Mouse (Mus musculus): Measurements from ENCODE around the gene Hipk2. TPM values are rescaled to one million over a fixed set of nuclear protein-coding genes. Genes with fewer than 3 reads are reported as not detected.

Hipk2 gene
- polyA plus RNA-seq, 1 experiment, result 14.9 TPM

DNA sequence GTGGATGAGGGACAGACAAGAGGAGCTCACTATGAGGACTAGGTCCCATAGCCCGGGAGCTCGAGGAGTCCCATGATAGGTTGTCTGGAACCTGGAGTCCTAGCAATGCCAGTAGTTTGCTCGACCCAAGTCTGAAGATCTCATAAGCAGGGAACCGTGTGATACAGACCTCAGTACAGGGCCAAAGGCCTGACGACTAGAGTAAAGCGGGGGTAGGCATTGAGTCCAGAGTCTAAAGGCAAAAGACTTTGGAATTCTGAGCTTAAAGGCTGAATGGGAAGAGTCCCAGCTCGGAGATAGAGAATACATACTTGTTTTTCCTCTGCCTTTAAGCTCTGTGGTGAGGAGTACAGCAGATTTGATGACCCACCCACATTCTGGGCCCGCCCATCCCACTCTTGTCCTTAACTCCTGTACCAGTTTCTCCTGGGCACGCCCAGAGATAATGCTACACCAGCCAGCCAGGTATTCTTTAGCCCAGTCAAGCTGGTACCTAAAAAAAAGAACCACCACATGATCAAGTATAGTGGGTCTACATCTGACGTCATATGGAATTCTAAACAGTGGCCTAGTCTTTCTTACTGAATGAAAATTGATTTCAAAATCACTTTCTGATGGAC lies 27.0 kb upstream of the Hipk2 start:
- WGBS, result 90% methylated on average over 10 of the region's 10 CpGs
- no peak for TF ChIP-seq CTCF (IDR thresholded peaks at IDR 0.05; ENCODE audit: extremely low read depth, insufficient read depth, insufficient read length, insufficient replicate concordance)
- Histone ChIP-seq H3K27ac (ENCODE audit: insufficient read depth, low read length) (no peak overlapping the region), H3K27me3 (ENCODE audit: control insufficient read depth, insufficient read depth, low read length) (no peaks in the 10 kb centered on the region), H3K4me3 (ENCODE audit: extremely low read depth, insufficient read depth, insufficient read length) (no peak overlapping the region), H3K36me3 (ENCODE audit: control insufficient read depth, insufficient read depth, low read length) (no peaks in the 10 kb centered on the region), H3K4me1 (ENCODE audit: control insufficient read depth, insufficient read depth, insufficient read length) (peaks cover 7% of the 10 kb centered on the region; the same call in 1 of the 2 replicates)
- no peak for DNase-seq (ENCODE audit: low read depth in 1 of 2, low spot score in 2 of 2)

DNA sequence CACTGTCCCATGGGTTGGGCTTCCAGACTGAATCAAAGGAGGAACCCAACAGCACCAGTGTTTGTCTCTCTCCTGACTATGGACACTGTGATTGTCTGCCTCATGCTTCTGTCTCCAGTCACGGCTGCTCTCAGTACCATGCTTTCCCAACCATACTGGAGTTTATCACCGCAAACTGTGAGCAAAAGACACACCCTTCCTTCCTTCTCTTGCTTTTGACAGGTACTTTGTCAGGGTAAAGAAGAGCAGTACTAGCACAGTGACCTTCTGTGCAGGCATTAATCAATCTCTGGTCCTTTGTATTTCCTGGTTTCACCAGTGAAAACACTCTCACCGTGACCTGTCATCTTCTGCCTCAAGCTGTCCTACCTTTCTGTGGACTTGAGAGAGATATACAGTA lies 25.7 kb upstream of the Hipk2 start:
- WGBS, result 44% methylated on average over 3 of the region's 3 CpGs
- Histone ChIP-seq H3K4me1 (ENCODE audit: control insufficient read depth, insufficient read depth, insufficient read length) (peaks cover 7% of the 10 kb centered on the region; the same call in 1 of the 2 replicates), H3K4me3 (ENCODE audit: extremely low read depth, insufficient read depth, insufficient read length) (no peak overlapping the region), H3K27ac (ENCODE audit: insufficient read depth, low read length) (no peak overlapping the region), H3K36me3 (ENCODE audit: control insufficient read depth, insufficient read depth, low read length) (no peaks in the 10 kb centered on the region), H3K27me3 (ENCODE audit: control insufficient read depth, insufficient read depth, low read length) (no peaks in the 10 kb centered on the region)
- no peak for DNase-seq (ENCODE audit: low read depth in 1 of 2, low spot score in 2 of 2)
- no peak for TF ChIP-seq POLR2A (IDR thresholded peaks at IDR 0.05; ENCODE audit: low read depth, low read length)
- no peak for TF ChIP-seq CTCF (IDR thresholded peaks at IDR 0.05; ENCODE audit: extremely low read depth, insufficient read depth, insufficient read length, insufficient replicate concordance)

DNA sequence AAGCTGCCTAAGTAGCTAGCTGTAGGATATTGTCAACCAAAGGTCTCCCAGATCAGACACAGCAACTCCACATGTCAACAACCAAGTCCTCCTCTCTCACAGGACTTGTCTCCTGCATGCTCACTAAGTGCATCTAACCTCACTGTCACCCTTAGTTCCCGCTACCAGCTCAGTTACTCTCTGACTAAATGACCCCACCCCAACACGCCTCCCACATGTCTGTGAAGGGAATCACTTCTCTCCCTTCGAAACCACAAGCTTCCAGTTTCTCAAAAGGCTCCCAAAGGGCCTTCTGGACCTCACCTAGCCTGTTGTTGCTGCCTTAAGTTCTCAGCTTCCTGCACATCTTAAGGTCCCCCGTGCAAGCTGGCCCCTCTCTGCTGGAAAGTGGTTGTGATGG lies 25.2 kb upstream of the Hipk2 start:
- TF ChIP-seq POLR2A (IDR thresholded peaks at IDR 0.05; ENCODE audit: low read depth, low read length) (no peak), CTCF (IDR thresholded peaks at IDR 0.05; ENCODE audit: extremely low read depth, insufficient read depth, insufficient read length, insufficient replicate concordance) (no peak)
- H3K27ac ChIP-seq (ENCODE audit: insufficient read depth, low read length), result no peak overlapping the region
- H3K27me3 ChIP-seq (ENCODE audit: control insufficient read depth, insufficient read depth, low read length), result no peaks in the 10 kb centered on the region
- DNase-seq (ENCODE audit: low read depth in 1 of 2, low spot score in 2 of 2), result no peak
- no peaks in the 10 kb centered on the region for H3K36me3 ChIP-seq (ENCODE audit: control insufficient read depth, insufficient read depth, low read length)
- peaks cover 7% of the 10 kb centered on the region; the same call in 1 of the 2 replicates for H3K4me1 ChIP-seq (ENCODE audit: control insufficient read depth, insufficient read depth, insufficient read length)
- 46% methylated on average over 4 of the region's 4 CpGs for WGBS
- H3K4me3 ChIP-seq (ENCODE audit: extremely low read depth, insufficient read depth, insufficient read length), result no peak overlapping the region

DNA sequence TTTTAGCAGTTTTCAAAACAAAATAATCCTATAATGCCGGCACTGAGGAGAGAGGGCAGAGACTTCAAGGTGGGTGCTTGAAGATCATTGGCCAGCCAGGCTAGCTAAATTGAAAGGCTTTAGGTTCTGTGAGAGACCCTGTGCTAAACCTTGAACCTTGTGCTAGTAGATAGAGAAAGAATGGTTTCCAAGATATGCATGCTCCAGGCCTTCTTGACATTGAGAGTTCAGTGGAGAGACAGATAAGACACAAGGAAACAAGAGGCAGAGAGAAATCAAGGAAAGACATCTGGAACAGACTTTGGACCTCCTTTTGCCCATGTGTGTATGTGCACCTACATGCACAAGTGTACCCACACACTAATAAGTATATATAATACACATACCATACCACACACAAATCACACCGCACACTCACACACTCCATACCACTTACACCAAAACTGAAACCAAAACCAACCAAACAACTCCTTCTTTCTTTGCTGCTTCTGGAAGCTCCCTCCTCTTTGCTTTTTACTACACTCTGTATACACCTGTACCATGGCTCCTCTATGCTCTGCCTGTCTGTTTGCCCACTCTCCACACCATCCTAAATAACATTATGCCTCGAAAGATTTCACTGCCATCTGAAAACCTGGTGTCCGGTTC lies 24.6 kb upstream of the Hipk2 start:
- 59% methylated on average over 4 of the region's 4 CpGs for WGBS
- no peaks in the 10 kb centered on the region for H3K27me3 ChIP-seq (ENCODE audit: control insufficient read depth, insufficient read depth, low read length)
- TF ChIP-seq CTCF (IDR thresholded peaks at IDR 0.05; ENCODE audit: extremely low read depth, insufficient read depth, insufficient read length, insufficient replicate concordance), result no peak
- no peak for TF ChIP-seq POLR2A (IDR thresholded peaks at IDR 0.05; ENCODE audit: low read depth, low read length)
- peaks cover 7% of the 10 kb centered on the region; the same call in 1 of the 2 replicates for H3K4me1 ChIP-seq (ENCODE audit: control insufficient read depth, insufficient read depth, insufficient read length)
- no peak overlapping the region for H3K27ac ChIP-seq (ENCODE audit: insufficient read depth, low read length)
- no peak overlapping the region for H3K4me3 ChIP-seq (ENCODE audit: extremely low read depth, insufficient read depth, insufficient read length)
- DNase-seq (ENCODE audit: low read depth in 1 of 2, low spot score in 2 of 2), result no peak
- H3K36me3 ChIP-seq (ENCODE audit: control insufficient read depth, insufficient read depth, low read length), result no peaks in the 10 kb centered on the region

DNA sequence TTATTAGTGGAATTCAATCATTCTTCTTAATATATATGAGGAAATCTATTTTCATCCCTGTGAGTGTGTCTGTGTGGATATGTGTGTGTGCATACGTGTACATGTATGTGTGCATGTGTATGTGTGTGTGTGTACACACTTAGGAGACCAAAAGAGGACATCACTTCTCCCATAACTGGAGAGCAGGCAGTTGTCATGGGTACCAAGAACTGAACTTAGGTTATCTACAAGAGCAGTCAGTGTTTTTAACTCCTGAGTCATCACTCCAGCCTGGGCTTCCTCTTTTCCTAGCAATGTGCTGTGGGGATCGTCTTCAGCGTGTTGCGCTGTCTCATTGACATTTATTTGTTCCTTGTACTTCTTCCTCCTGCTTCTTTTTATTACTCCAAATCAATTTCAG lies 24.1 kb upstream of the Hipk2 start:
- H3K27ac ChIP-seq (ENCODE audit: insufficient read depth, low read length), result no peak overlapping the region
- DNase-seq (ENCODE audit: low read depth in 1 of 2, low spot score in 2 of 2), result no peak
- no peaks in the 10 kb centered on the region for H3K36me3 ChIP-seq (ENCODE audit: control insufficient read depth, insufficient read depth, low read length)
- no peak overlapping the region for H3K4me3 ChIP-seq (ENCODE audit: extremely low read depth, insufficient read depth, insufficient read length)
- peaks cover 7% of the 10 kb centered on the region; the same call in 1 of the 2 replicates for H3K4me1 ChIP-seq (ENCODE audit: control insufficient read depth, insufficient read depth, insufficient read length)
- TF ChIP-seq POLR2A (IDR thresholded peaks at IDR 0.05; ENCODE audit: low read depth, low read length), result no peak
- TF ChIP-seq CTCF (IDR thresholded peaks at IDR 0.05; ENCODE audit: extremely low read depth, insufficient read depth, insufficient read length, insufficient replicate concordance), result no peak
- WGBS, result 37% methylated on average over 4 of the region's 4 CpGs
- H3K27me3 ChIP-seq (ENCODE audit: control insufficient read depth, insufficient read depth, low read length), result no peaks in the 10 kb centered on the region

DNA sequence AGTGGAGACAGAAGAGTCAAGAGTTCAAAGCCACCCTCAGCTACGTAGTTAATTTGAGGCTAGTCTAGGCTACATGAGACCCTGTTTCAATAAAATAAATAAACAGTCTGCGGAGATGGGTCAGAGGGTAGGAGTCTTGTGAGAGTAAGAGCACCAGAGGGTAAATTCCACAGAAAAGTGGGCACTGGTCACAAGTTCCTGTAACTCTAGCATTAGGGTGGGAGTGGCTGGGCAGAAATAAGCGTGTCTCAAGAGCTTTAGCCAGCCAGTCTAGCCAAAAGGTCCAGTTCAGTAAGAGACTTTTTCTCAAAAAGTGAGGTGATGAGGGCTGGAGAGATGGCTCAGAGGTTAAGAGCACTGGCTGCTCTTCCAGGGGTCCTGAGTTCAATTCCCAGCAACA lies 17.6 kb upstream of the Hipk2 start:
- Histone ChIP-seq H3K4me3 (ENCODE audit: extremely low read depth, insufficient read depth, insufficient read length) (no peak overlapping the region), H3K4me1 (ENCODE audit: control insufficient read depth, insufficient read depth, insufficient read length) (no peaks in the 10 kb centered on the region; the same call in 1 of the 2 replicates), H3K36me3 (ENCODE audit: control insufficient read depth, insufficient read depth, low read length) (no peaks in the 10 kb centered on the region), H3K27ac (ENCODE audit: insufficient read depth, low read length) (no peak overlapping the region), H3K27me3 (ENCODE audit: control insufficient read depth, insufficient read depth, low read length) (no peaks in the 10 kb centered on the region)
- no peak for DNase-seq (ENCODE audit: low read depth in 1 of 2, low spot score in 2 of 2)
- TF ChIP-seq CTCF (IDR thresholded peaks at IDR 0.05; ENCODE audit: extremely low read depth, insufficient read depth, insufficient read length, insufficient replicate concordance) (no peak), POLR2A (IDR thresholded peaks at IDR 0.05; ENCODE audit: low read depth, low read length) (no peak)
- 95% methylated on average over 3 of the region's 3 CpGs for WGBS

DNA sequence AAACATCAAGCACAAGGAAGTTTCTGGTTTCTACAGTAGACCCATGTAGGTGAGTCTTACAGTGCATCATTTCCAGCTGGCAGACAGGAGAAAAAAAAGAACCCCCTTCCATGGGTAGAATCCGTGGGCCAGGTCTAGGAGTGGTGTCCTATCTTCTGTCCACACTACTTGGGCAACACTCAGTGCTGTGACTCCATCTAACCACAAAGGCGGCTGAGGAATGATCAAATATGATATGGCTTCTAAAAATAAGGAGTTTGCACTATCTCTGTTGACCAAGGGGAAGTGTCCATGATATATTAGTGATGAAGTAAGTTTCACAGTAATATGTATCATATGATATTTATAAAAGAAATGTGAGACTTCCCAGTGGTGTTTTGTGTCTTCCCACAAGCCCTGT lies 16.1 kb upstream of the Hipk2 start:
- Histone ChIP-seq H3K4me1 (ENCODE audit: control insufficient read depth, insufficient read depth, insufficient read length) (no peaks in the 10 kb centered on the region; the same call in 1 of the 2 replicates), H3K27ac (ENCODE audit: insufficient read depth, low read length) (no peak overlapping the region), H3K4me3 (ENCODE audit: extremely low read depth, insufficient read depth, insufficient read length) (no peak overlapping the region), H3K36me3 (ENCODE audit: control insufficient read depth, insufficient read depth, low read length) (no peaks in the 10 kb centered on the region), H3K27me3 (ENCODE audit: control insufficient read depth, insufficient read depth, low read length) (no peaks in the 10 kb centered on the region)
- WGBS, result 76% methylated on average over 2 of the region's 2 CpGs
- DNase-seq (ENCODE audit: low read depth in 1 of 2, low spot score in 2 of 2), result no peak
- no peak for TF ChIP-seq CTCF (IDR thresholded peaks at IDR 0.05; ENCODE audit: extremely low read depth, insufficient read depth, insufficient read length, insufficient replicate concordance)
- no peak for TF ChIP-seq POLR2A (IDR thresholded peaks at IDR 0.05; ENCODE audit: low read depth, low read length)
